Mouse (Mus musculus) myocyte (in vitro differentiated cells): ENCODE results near the gene Zfp526. TPM values are rescaled to one million over a fixed set of nuclear protein-coding genes. Genes with fewer than 3 reads are reported as not detected.
A peak's percentile ranks its signal among the peaks of the same experiment; 100 is the strongest.

Source experiments
- H3K27me3 ChIP-seq: one replicate; pipeline ENCODE4 v1.6.1; 2011; ENCODE audit not compliant: control insufficient read depth, insufficient read depth, insufficient read length
- H3K36me3 ChIP-seq: one replicate; pipeline ENCODE4 v1.6.1; 2011; ENCODE audit not compliant: control insufficient read depth, insufficient read depth
- H3K4me2 ChIP-seq: one replicate; pipeline ENCODE4 v1.6.1; 2011; ENCODE audit warnings: low read depth, control low read depth
- H3K4me3 ChIP-seq: one replicate; pipeline ENCODE4 v1.5.1; 2011; ENCODE audit warnings: mild to moderate bottlenecking, control low read depth, moderate library complexity
- H3K79me2 ChIP-seq: one replicate; pipeline ENCODE4 v1.6.1; 2011; ENCODE audit not compliant: control insufficient read depth, insufficient read depth
- H3ac ChIP-seq: one replicate; pipeline ENCODE4 v1.6.1; 2011; ENCODE audit not compliant: control insufficient read depth, insufficient read length
- CEBPB ChIP-seq: IDR thresholded peaks from 2 replicates; pipeline ENCODE4 v1.6.1; 2011; ENCODE audit warnings: mild to moderate bottlenecking, moderate library complexity; ENCODE audit not compliant: poor library complexity, insufficient read depth, severe bottlenecking
- E2F4 ChIP-seq: IDR thresholded peaks from one replicate; pipeline ENCODE4 v1.6.1; 2011; ENCODE audit warnings: mild to moderate bottlenecking, control low read depth, moderate library complexity; ENCODE audit not compliant: insufficient read depth
- MAX ChIP-seq: IDR thresholded peaks from one replicate; pipeline ENCODE4 v1.6.1; 2011; ENCODE audit warnings: low read depth, mild to moderate bottlenecking, control low read depth
- MYOD1 ChIP-seq, 3 experiments: IDR thresholded peaks; one replicate each; pipeline ENCODE4 v1.6.1; 2011; ENCODE audit warnings: control low read depth in 2 of 3, low read depth in 2 of 3, mild to moderate bottlenecking in 2 of 3, moderate library complexity in 1 of 3; ENCODE audit not compliant: insufficient read length in 2 of 3, control insufficient read depth in 1 of 3
- MYOG ChIP-seq, 3 experiments: IDR thresholded peaks; one replicate each; pipeline ENCODE4 v1.6.1; 2011; ENCODE audit warnings: control low read depth in 2 of 3, low read depth in 2 of 3, mild to moderate bottlenecking in 2 of 3; ENCODE audit not compliant: insufficient read length in 2 of 3, control insufficient read depth in 1 of 3, insufficient read depth in 1 of 3
- POLR2A ChIP-seq: IDR thresholded peaks from one replicate; pipeline ENCODE4 v1.6.1; 2011; ENCODE audit warnings: low read depth, mild to moderate bottlenecking, control low read depth, moderate library complexity; ENCODE audit not compliant: insufficient read length
- POLR2AphosphoS2 ChIP-seq: IDR thresholded peaks from one replicate; pipeline ENCODE4 v1.6.1; 2011; ENCODE audit warnings: low read depth, control low read depth; ENCODE audit not compliant: insufficient read length
- REST ChIP-seq: IDR thresholded peaks from one replicate; pipeline ENCODE4 v1.6.1; 2011; ENCODE audit warnings: mild to moderate bottlenecking, control low read depth, moderate library complexity; ENCODE audit not compliant: insufficient read depth, insufficient read length
- SRF ChIP-seq: IDR thresholded peaks from one replicate; pipeline ENCODE4 v1.6.1; 2011; ENCODE audit warnings: low read depth; ENCODE audit not compliant: control insufficient read depth, insufficient read length
- TCF12 ChIP-seq: IDR thresholded peaks from one replicate; pipeline ENCODE4 v1.6.1; 2011; ENCODE audit warnings: mild to moderate bottlenecking, control low read depth; ENCODE audit not compliant: poor library complexity, insufficient read depth, severe bottlenecking
- TCF3 ChIP-seq: IDR thresholded peaks from one replicate; pipeline ENCODE4 v1.6.1; 2011; ENCODE audit warnings: low read depth, control low read depth; ENCODE audit not compliant: insufficient read length
- USF1 ChIP-seq: IDR thresholded peaks from one replicate; pipeline ENCODE4 v1.6.1; 2011; ENCODE audit warnings: low read depth, mild to moderate bottlenecking, control low read depth, moderate library complexity
- polyA plus RNA-seq: library from polyadenylated mRNA; unstranded; fragments of >200 nt; fragmentation: generic; extraction: Trizol; gene quantifications from one replicate; pipeline ENCODE4 v1.2.1, GENCODE M21; 2012; ENCODE audit warnings: missing spikeins

The Zfp526 gene
- polyA plus RNA-seq, 1 experiment, result 5.6 TPM

DNA sequence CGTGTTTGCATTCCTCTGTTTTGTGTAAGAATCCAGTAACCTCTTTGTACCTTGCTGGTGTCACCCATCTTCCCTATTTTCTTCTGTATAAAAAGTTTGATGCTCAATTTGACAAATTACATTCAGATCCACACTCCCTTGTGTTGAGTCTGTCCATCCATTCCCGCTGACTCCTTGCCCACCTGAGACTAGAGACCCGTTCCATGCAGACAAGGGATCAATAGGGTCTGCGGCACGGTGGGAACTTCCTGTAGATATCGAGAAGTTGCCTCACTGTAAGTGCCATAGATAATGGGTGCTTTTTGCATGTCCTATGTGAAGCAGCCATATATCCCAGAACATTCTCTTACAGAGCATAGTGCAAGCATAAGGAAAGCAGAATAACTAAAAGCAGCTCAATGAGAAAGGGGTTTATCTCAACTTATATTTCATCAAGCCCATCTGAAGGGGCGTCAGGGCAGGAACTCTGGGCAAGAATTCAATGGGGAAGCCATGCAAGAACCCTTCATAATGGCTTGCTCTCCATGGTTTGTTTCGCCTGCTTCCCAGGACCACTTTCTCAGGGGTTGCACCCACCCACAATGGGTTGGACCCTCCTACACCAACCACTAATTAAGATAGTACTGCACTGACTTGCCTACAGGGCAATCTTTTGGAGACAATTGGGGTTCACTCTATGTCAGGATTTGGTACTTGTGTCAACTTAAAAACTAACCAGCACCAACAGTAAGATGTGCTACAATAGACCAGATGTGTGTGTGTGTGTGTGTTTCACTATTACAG is 45.1 kb downstream of the Zfp526 start:
- Histone ChIP-seq H3K79me2 (peaks cover 17% of the 10 kb centered on the region), H3K27me3 (no peaks in the 10 kb centered on the region), H3ac (no peak overlapping the region), H3K4me2 (peak overlapping the region; percentile 97), H3K4me3 (peak overlapping the region; percentile 84), H3K36me3 (no peaks in the 10 kb centered on the region)
- TF ChIP-seq POLR2A, result no peak
- no peak for TF ChIP-seq CEBPB

GRCm38 (mm10) chr7:25267301-25267750 is 46.1 kb downstream of the Zfp526 start, which contains the start of gene Cic:
Cic (plus strand) TSS chr7:25267704.
- H3K4me3 ChIP-seq, result peak within 1 kb of the TSS; percentile 84
- H3K36me3 ChIP-seq, result no peaks in the 10 kb centered on the region
- peak within 1 kb of the TSS; percentile 24 for H3ac ChIP-seq
- no peaks in the 10 kb centered on the region for H3K27me3 ChIP-seq
- peaks cover 17% of the 10 kb centered on the region for H3K79me2 ChIP-seq
- TF ChIP-seq USF1, result peak; percentile 65
- no peak for TF ChIP-seq MYOD1 (IDR thresholded peaks at IDR 0.05; ENCODE audit: control insufficient read depth in 1 of 3, insufficient read length in 2 of 3, low read depth in 2 of 3)
- peak; percentile 80 for TF ChIP-seq POLR2A
- peak; percentile 81 for TF ChIP-seq E2F4
- TF ChIP-seq POLR2AphosphoS2, result peak; percentile 72
- TF ChIP-seq SRF, result no peak
- peak within 1 kb of the TSS; percentile 97 for H3K4me2 ChIP-seq

GRCm38 (mm10) chr7:25267751-25268463 is 46.7 kb downstream of the Zfp526 start:
- H3K4me3 ChIP-seq, result peak overlapping the region; percentile 84
- TF ChIP-seq POLR2A (no peak), TCF3 (no peak), USF1 (no peak), TCF12 (no peak), E2F4 (no peak), MYOG (IDR thresholded peaks at IDR 0.05; ENCODE audit: control insufficient read depth in 1 of 3, insufficient read depth in 1 of 3, insufficient read length in 2 of 3, low read depth in 2 of 3) (no peak), POLR2AphosphoS2 (no peak), CEBPB (no peak), MAX (no peak), REST (no peak), MYOD1 (IDR thresholded peaks at IDR 0.05; ENCODE audit: control insufficient read depth in 1 of 3, insufficient read length in 2 of 3, low read depth in 2 of 3) (no peak), SRF (no peak)
- peaks cover 17% of the 10 kb centered on the region for H3K79me2 ChIP-seq
- no peaks in the 10 kb centered on the region for H3K27me3 ChIP-seq
- H3K4me2 ChIP-seq, result no peak overlapping the region
- H3K36me3 ChIP-seq, result no peaks in the 10 kb centered on the region
- H3ac ChIP-seq, result peak overlapping the region; percentile 24

GRCm38 (mm10) chr7:25268588-25268987 is 47.4 kb downstream of the Zfp526 start:
- Histone ChIP-seq H3K79me2 (peaks cover 17% of the 10 kb centered on the region), H3K4me2 (peak overlapping the region; percentile 92)
- TF ChIP-seq TCF12 (no peak), MYOD1 (IDR thresholded peaks at IDR 0.05; ENCODE audit: control insufficient read depth in 1 of 3, insufficient read length in 2 of 3, low read depth in 2 of 3) (peak in 1 of 3 experiments; percentile 64)

DNA sequence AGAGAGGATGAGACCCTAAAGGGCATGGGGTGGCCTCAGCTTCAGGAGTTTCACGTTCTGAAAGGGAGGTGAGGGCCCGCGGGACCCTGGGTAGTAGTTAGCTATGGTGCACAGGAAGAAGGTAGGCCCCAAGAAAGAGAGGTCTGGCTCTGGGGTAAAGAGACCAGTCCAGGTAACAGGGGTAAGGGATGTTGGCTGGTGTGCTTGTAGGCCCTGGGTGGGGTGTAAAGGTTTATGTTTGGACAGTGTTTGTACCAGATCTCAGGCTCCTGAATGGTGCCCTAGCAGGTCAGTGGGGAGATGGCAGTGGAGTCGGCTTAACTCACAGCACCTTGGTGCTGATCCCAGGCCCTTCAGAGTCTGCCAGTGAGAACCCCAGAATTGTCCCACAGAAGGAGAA is 47.8 kb downstream of the Zfp526 start:
- H3K36me3 ChIP-seq, result no peaks in the 10 kb centered on the region
- peak overlapping the region; percentile 84 for H3K4me3 ChIP-seq
- peak overlapping the region; percentile 24 for H3ac ChIP-seq
- peak overlapping the region; percentile 92 for H3K4me2 ChIP-seq
- TF ChIP-seq USF1, result no peak
- no peak for TF ChIP-seq REST
- TF ChIP-seq MAX, result no peak
- no peak for TF ChIP-seq TCF3
- TF ChIP-seq MYOG (IDR thresholded peaks at IDR 0.05; ENCODE audit: control insufficient read depth in 1 of 3, insufficient read depth in 1 of 3, insufficient read length in 2 of 3, low read depth in 2 of 3), result no peak
- TF ChIP-seq MYOD1 (IDR thresholded peaks at IDR 0.05; ENCODE audit: control insufficient read depth in 1 of 3, insufficient read length in 2 of 3, low read depth in 2 of 3), result no peak
- TF ChIP-seq POLR2A, result no peak
- TF ChIP-seq CEBPB, result no peak
- no peak for TF ChIP-seq E2F4
- no peak for TF ChIP-seq TCF12
- TF ChIP-seq SRF, result no peak
- no peak for TF ChIP-seq POLR2AphosphoS2
- H3K79me2 ChIP-seq, result peaks cover 17% of the 10 kb centered on the region
- H3K27me3 ChIP-seq, result no peaks in the 10 kb centered on the region

More at GRCm38 (mm10) chr7:25268588-25268987, 47.4 kb downstream of the Zfp526 start:
- Histone ChIP-seq H3K36me3 (no peaks in the 10 kb centered on the region), H3K27me3 (no peaks in the 10 kb centered on the region), H3K4me3 (peak overlapping the region; percentile 84), H3ac (peak overlapping the region; percentile 24)
